Mouse (Mus musculus): Measurements from ENCODE around the gene Ankzf1. TPM values are rescaled to one million over a fixed set of nuclear protein-coding genes. Genes with fewer than 3 reads are reported as not detected.

Ankzf1 gene
- total and polyA plus RNA-seq, 2 experiments from 2014 or later = 13.5 to 22.2 TPM

DNA sequence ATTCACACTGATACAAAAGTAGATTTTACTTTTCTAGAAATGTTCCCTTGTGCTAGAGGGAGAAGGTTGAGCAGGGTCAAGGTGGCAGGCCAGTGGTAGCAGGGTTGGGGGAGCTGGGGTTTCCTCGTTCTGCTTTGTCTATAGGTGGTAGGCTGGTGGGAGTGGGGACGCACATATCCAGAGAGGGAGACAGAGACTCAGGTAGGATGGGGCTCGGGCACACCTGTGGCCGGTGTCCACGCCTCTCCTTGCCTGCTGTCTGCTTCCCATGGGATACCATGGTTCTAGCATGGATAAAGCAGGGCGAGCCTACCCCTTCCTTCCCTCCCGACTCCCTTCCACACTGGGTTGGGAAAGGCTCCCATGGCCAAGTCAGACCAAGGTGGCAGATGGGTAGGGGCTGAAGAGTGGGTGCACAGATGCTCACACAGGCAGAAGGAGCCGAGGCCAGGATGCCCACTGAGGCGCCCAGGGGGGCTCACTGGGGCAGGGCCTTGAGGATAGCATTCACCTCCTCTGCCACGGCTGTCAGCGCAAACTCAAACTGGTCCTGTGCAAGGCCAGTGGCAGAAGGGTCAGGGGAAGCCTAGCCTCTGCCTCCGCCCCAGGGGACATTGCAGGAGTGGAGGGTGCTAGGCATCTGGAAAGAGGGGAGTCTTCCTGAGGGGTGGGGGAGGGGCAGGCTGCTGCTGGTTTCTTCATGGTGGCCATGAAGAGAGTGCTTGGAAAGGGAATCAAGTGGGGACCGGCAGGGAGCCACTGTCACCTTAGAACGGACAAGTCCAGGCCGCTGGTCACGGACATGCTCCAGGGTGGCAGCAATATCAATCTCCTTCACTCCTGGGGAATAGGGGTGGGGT, 55.4 kb downstream of the Ankzf1 start:
- no peak for ATAC-seq
- no peak overlapping the region for H3K4me3 ChIP-seq (ENCODE audit: low read depth, low read length)
- 79% methylated on average over 16 of the region's 16 CpGs for WGBS

DNA sequence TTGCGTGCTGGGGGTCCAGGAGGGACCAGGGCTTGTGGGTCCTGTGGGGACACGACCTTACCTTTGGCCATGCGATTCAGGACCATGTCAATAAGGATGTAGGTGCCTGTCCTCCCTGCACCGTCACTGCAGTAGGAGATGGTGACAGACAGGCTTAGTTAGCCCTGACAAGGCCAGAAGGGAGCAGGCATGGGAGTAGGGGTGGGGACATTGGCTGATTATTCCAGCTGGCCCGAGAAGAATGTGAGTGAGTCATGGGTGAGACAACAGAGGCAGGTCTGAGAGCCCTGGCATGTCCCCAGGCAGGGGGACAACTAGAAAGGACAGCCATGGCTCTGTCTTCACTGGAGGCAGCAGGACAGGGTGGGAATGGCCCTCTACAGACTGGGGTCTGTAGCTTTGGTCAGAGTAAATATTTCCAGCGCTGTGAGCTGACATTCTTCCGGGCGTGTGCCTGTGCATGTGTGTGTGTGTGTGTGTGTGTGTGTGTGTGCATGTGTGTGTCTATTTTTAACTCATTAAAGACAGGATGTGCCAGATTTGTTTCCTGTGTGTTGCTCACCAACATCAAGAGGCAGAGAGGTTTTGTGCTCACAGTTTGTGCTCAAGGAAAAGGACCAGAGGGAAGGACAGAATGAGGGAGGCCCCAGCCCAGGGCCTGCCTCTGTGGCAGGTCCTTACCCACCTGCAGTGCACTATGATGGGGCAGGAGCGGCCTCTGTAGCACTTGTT, 56.3 kb downstream of the Ankzf1 start:
- 42% methylated on average over 9 of the region's 9 CpGs for WGBS
- H3K9ac ChIP-seq = no peak overlapping the region
- DNase-seq = no peak
- no peak overlapping the region for H3K4me3 ChIP-seq (ENCODE audit: low read depth, low read length)
- peaks cover 7% of the 10 kb centered on the region; the same call in 1 of the 2 replicates for H3K36me3 ChIP-seq (ENCODE audit: insufficient read depth)
- no peak for ATAC-seq
- no peak for TF ChIP-seq CTCF (IDR thresholded peaks at IDR 0.05; ENCODE audit: low read depth)
- no peaks in the 10 kb centered on the region for H3K27me3 ChIP-seq (ENCODE audit: insufficient read depth, low read length)
- H3K27ac ChIP-seq (ENCODE audit: low read depth, low read length) = no peak overlapping the region
- H3K4me2 ChIP-seq (ENCODE audit: low read depth) = no peak overlapping the region
- no peaks in the 10 kb centered on the region for H3K9me3 ChIP-seq (ENCODE audit: low read length)
- H3K4me1 ChIP-seq (ENCODE audit: insufficient read depth) = no peaks in the 10 kb centered on the region

More for the DNA sequence above, 55.4 kb downstream of the Ankzf1 start:
- H3K4me1 ChIP-seq (ENCODE audit: insufficient read depth) = no peaks in the 10 kb centered on the region
- no peaks in the 10 kb centered on the region for H3K9me3 ChIP-seq (ENCODE audit: low read length)
- DNase-seq = no peak
- peaks cover 8% of the 10 kb centered on the region; the same call in 1 of the 2 replicates for H3K36me3 ChIP-seq (ENCODE audit: insufficient read depth)
- TF ChIP-seq CTCF (IDR thresholded peaks at IDR 0.05; ENCODE audit: low read depth) = no peak
- no peak overlapping the region for H3K27ac ChIP-seq (ENCODE audit: low read depth, low read length)
- H3K4me2 ChIP-seq (ENCODE audit: low read depth) = no peak overlapping the region
- H3K27me3 ChIP-seq (ENCODE audit: insufficient read depth, low read length) = no peaks in the 10 kb centered on the region
- no peak overlapping the region for H3K9ac ChIP-seq

Small RNAs within 50 kb of the gene (microRNA-seq; reads per million reads assigned to microRNA genes)
- 0 reads per million in 2 experiments for gene Gm27943

Other genes starting within 250 kb of the Ankzf1 start
- gene Ihh, start 240.5 kb upstream of the Ankzf1 start, total RNA-seq (2014; rRNA removed) = 0.08 and 0.29 TPM in 2 replicates
- 0.11 and 0.19 TPM in 2 replicates for gene Ihh, start 240.5 kb upstream of the Ankzf1 start, polyA plus RNA-seq (2015; fragmentation: Nextera tagmentation; extraction: Ambion mirVana)
- gene Nhej1, start 67.0 kb upstream of the Ankzf1 start, total RNA-seq (2014; rRNA removed) = 3.6 and 4.2 TPM in 2 replicates
- 3.9 and 4.9 TPM in 2 replicates for gene Nhej1, start 67.0 kb upstream of the Ankzf1 start, polyA plus RNA-seq (2015; fragmentation: Nextera tagmentation; extraction: Ambion mirVana)
- not detected in 2 replicates for gene Slc23a3, start 58.3 kb upstream of the Ankzf1 start, total RNA-seq (2014; rRNA removed)
- not detected in 2 replicates for gene Slc23a3, start 58.3 kb upstream of the Ankzf1 start, polyA plus RNA-seq (2015; fragmentation: Nextera tagmentation; extraction: Ambion mirVana)
- gene Cnppd1, start 49.4 kb upstream of the Ankzf1 start, total RNA-seq (2014; rRNA removed) = 47.1 and 50.3 TPM in 2 replicates
- gene Cnppd1, start 49.4 kb upstream of the Ankzf1 start, polyA plus RNA-seq (2015; fragmentation: Nextera tagmentation; extraction: Ambion mirVana) = 57.3 and 58.3 TPM in 2 replicates
- 141 and 181 TPM in 2 replicates for gene Retreg2, start 49.4 kb upstream of the Ankzf1 start, total RNA-seq (2014; rRNA removed)
- 108 and 121 TPM in 2 replicates for gene Retreg2, start 49.4 kb upstream of the Ankzf1 start, polyA plus RNA-seq (2015; fragmentation: Nextera tagmentation; extraction: Ambion mirVana)
- 33.1 and 43.5 TPM in 2 replicates for gene Zfand2b, start 23.5 kb upstream of the Ankzf1 start, total RNA-seq (2014; rRNA removed)
- 44.9 and 48.4 TPM in 2 replicates for gene Zfand2b, start 23.5 kb upstream of the Ankzf1 start, polyA plus RNA-seq (2015; fragmentation: Nextera tagmentation; extraction: Ambion mirVana)
- gene Abcb6, start 11.8 kb upstream of the Ankzf1 start, total RNA-seq (2014; rRNA removed) = 40.7 and 42.5 TPM in 2 replicates
- gene Abcb6, start 11.8 kb upstream of the Ankzf1 start, polyA plus RNA-seq (2015; fragmentation: Nextera tagmentation; extraction: Ambion mirVana) = 46.0 and 52.5 TPM in 2 replicates
- 53.2 and 76.1 TPM in 2 replicates for gene Atg9a, start within 50 bp of the Ankzf1 start, total RNA-seq (2014; rRNA removed)
- gene Atg9a, start within 50 bp of the Ankzf1 start, polyA plus RNA-seq (2015; fragmentation: Nextera tagmentation; extraction: Ambion mirVana) = 47.2 and 57.9 TPM in 2 replicates
- gene Glb1l, start 18.7 kb downstream of the Ankzf1 start, total RNA-seq (2014; rRNA removed) = 15.0 and 18.5 TPM in 2 replicates
- 10.3 and 12.4 TPM in 2 replicates for gene Glb1l, start 18.7 kb downstream of the Ankzf1 start, polyA plus RNA-seq (2015; fragmentation: Nextera tagmentation; extraction: Ambion mirVana)
- 102 and 109 TPM in 2 replicates for gene Stk16, start 18.7 kb downstream of the Ankzf1 start, total RNA-seq (2014; rRNA removed)
- 95.6 and 102 TPM in 2 replicates for gene Stk16, start 18.7 kb downstream of the Ankzf1 start, polyA plus RNA-seq (2015; fragmentation: Nextera tagmentation; extraction: Ambion mirVana)
- 54.8 and 58.5 TPM in 2 replicates for gene Tuba4a, start 27.7 kb downstream of the Ankzf1 start, total RNA-seq (2014; rRNA removed)
- gene Tuba4a, start 27.7 kb downstream of the Ankzf1 start, polyA plus RNA-seq (2015; fragmentation: Nextera tagmentation; extraction: Ambion mirVana) = 76.9 and 87.1 TPM in 2 replicates
- gene A630095N17Rik, start 40.0 kb downstream of the Ankzf1 start, total RNA-seq (2014; rRNA removed) = 0.46 TPM in 1 of 2 replicates, not detected in the other
- gene A630095N17Rik, start 40.0 kb downstream of the Ankzf1 start, polyA plus RNA-seq (2015; fragmentation: Nextera tagmentation; extraction: Ambion mirVana) = 0.34 TPM in 1 of 2 replicates, not detected in the other
- gene Dnajb2, start 44.3 kb downstream of the Ankzf1 start, total RNA-seq (2014; rRNA removed) = 32.2 and 39.7 TPM in 2 replicates
- 37.4 and 47.0 TPM in 2 replicates for gene Dnajb2, start 44.3 kb downstream of the Ankzf1 start, polyA plus RNA-seq (2015; fragmentation: Nextera tagmentation; extraction: Ambion mirVana)
- 58.2 and 68.7 TPM in 2 replicates for gene Ptprn, start 72.4 kb downstream of the Ankzf1 start, total RNA-seq (2014; rRNA removed)
- gene Ptprn, start 72.4 kb downstream of the Ankzf1 start, polyA plus RNA-seq (2015; fragmentation: Nextera tagmentation; extraction: Ambion mirVana) = 21.5 and 31.5 TPM in 2 replicates
- gene Resp18, start 86.3 kb downstream of the Ankzf1 start, total RNA-seq (2014; rRNA removed) = 136 and 170 TPM in 2 replicates
- 123 and 186 TPM in 2 replicates for gene Resp18, start 86.3 kb downstream of the Ankzf1 start, polyA plus RNA-seq (2015; fragmentation: Nextera tagmentation; extraction: Ambion mirVana)
- 135 and 164 TPM in 2 replicates for gene Dnpep, start 125.8 kb downstream of the Ankzf1 start, total RNA-seq (2014; rRNA removed)
- 140 and 156 TPM in 2 replicates for gene Dnpep, start 125.8 kb downstream of the Ankzf1 start, polyA plus RNA-seq (2015; fragmentation: Nextera tagmentation; extraction: Ambion mirVana)
- gene Des, start 168.2 kb downstream of the Ankzf1 start, total RNA-seq (2014; rRNA removed) = 1.0 and 1.4 TPM in 2 replicates
- 1.2 TPM in 2 replicates for gene Des, start 168.2 kb downstream of the Ankzf1 start, polyA plus RNA-seq (2015; fragmentation: Nextera tagmentation; extraction: Ambion mirVana)
- gene Speg, start 183.1 kb downstream of the Ankzf1 start, total RNA-seq (2014; rRNA removed) = 44.4 and 56.3 TPM in 2 replicates
- 17.8 and 20.6 TPM in 2 replicates for gene Speg, start 183.1 kb downstream of the Ankzf1 start, polyA plus RNA-seq (2015; fragmentation: Nextera tagmentation; extraction: Ambion mirVana)
- 57.3 and 68.3 TPM in 2 replicates for gene Gmppa, start 243.8 kb downstream of the Ankzf1 start, total RNA-seq (2014; rRNA removed)
- gene Gmppa, start 243.8 kb downstream of the Ankzf1 start, polyA plus RNA-seq (2015; fragmentation: Nextera tagmentation; extraction: Ambion mirVana) = 64.0 and 64.9 TPM in 2 replicates